Mouse (Mus musculus): ENCODE results near the gene Fancd2os.

GRCm38 (mm10) chr6:113614997-113615396, 14.5 kb upstream of the Fancd2os start:
- TF ChIP-seq CTCF (conservative IDR thresholded peaks at IDR 0.05; ENCODE audit: low read length) (no peak), POU5F1 (IDR thresholded peaks at IDR 0.05; ENCODE audit: borderline replicate concordance, low read length) (no peak)

Data from E14TG2a.4 (cell line).